Mouse (Mus musculus): ENCODE results near the gene Olfr218. TPM values are rescaled to one million over a fixed set of nuclear protein-coding genes. Genes with fewer than 3 reads are reported as not detected.
"Not testable (repeated sequence)": the region's sequence is repeated elsewhere in the genome, so short reads cannot be mapped to it uniquely, and the experiment has no call there.

The Olfr218 gene
- not detected for total RNA-seq (2022)

- DNase-seq: no peak
Measured at GRCm38 (mm10) chr1:173197508-173197907, at the start of gene Olfr218. Gene Olfr218 (plus strand): TSS chr1:173197808.

GRCm38 (mm10) chr1:173174154-173174842, 23.3 kb upstream of the Olfr218 start:
- no peak for DNase-seq

- no peak for DNase-seq
Measured at GRCm38 (mm10) chr1:173190540-173190939, 7.1 kb upstream of the Olfr218 start, which contains the start of gene Olfr1406. Gene Olfr1406 (minus strand): TSS chr1:173190640.

GRCm38 (mm10) chr1:173192059-173192458, 5.5 kb upstream of the Olfr218 start:
- DNase-seq: no peak

GRCm38 (mm10) chr1:173196359-173196758, 1.2 kb upstream of the Olfr218 start:
- no peak for DNase-seq

GRCm38 (mm10) chr1:173212092-173212491, 14.5 kb downstream of the Olfr218 start, which contains the start of gene Olfr1404:
Gene Olfr1404 (plus strand): TSS chr1:173212392.
- DNase-seq: no peak

GRCm38 (mm10) chr1:173216481-173216880, 18.9 kb downstream of the Olfr218 start:
- no peak for DNase-seq

- no peak for DNase-seq
Measured at GRCm38 (mm10) chr1:173227081-173227480, 29.5 kb downstream of the Olfr218 start, which contains the start of gene Fcer1a. Gene Fcer1a (minus strand): TSS chr1:173227214.

- DNase-seq: not testable (repeated sequence)
Measured at GRCm38 (mm10) chr1:173237004-173237403, 39.4 kb downstream of the Olfr218 start.

- DNase-seq: no peak
Measured at GRCm38 (mm10) chr1:173249888-173250287, 52.3 kb downstream of the Olfr218 start.

Other genes starting within 250 kb of the Olfr218 start
- gene Olfr16, start 247.4 kb upstream of the Olfr218 start, total RNA-seq (2022): not detected
- not detected for gene Olfr1408, start 60.4 kb upstream of the Olfr218 start, total RNA-seq (2022)
- not detected for gene Olfr1406, start 7.2 kb upstream of the Olfr218 start, total RNA-seq (2022)
- not detected for gene Olfr1404, start 14.6 kb downstream of the Olfr218 start, total RNA-seq (2022)
- under 1 TPM in 1 of 4 experiments, not detected in 3; 0.32 TPM for gene Fcer1a, start 29.4 kb downstream of the Olfr218 start, total RNA-seq (2022)
- gene Olfr418, start 68.2 kb downstream of the Olfr218 start, total RNA-seq (2022): not detected
- not detected for gene Mptx2, start 80.0 kb downstream of the Olfr218 start, total RNA-seq (2022)
- gene Ackr1, start 135.9 kb downstream of the Olfr218 start, total RNA-seq (2022): under 1 TPM; 0.40 to 0.89 (median 0.56) TPM
- gene Aim2, start 153.1 kb downstream of the Olfr218 start, total RNA-seq (2022): 1 to 10 TPM; 1.4 to 3.3 (median 1.9) TPM
- gene Cadm3, start 169.9 kb downstream of the Olfr218 start, total RNA-seq (2022): 1 to 10 TPM; 3.5 to 6.9 (median 4.7) TPM

Data from adrenal gland, adult 8-10 months (tissue).